Mouse (Mus musculus): ENCODE data around the gene Foxp3. TPM values are rescaled to one million over a fixed set of nuclear protein-coding genes. Genes with fewer than 3 reads are reported as not detected.

Foxp3 gene
- not detected for total RNA-seq (2021)
- long read RNA-seq, result 0 reads

DNA sequence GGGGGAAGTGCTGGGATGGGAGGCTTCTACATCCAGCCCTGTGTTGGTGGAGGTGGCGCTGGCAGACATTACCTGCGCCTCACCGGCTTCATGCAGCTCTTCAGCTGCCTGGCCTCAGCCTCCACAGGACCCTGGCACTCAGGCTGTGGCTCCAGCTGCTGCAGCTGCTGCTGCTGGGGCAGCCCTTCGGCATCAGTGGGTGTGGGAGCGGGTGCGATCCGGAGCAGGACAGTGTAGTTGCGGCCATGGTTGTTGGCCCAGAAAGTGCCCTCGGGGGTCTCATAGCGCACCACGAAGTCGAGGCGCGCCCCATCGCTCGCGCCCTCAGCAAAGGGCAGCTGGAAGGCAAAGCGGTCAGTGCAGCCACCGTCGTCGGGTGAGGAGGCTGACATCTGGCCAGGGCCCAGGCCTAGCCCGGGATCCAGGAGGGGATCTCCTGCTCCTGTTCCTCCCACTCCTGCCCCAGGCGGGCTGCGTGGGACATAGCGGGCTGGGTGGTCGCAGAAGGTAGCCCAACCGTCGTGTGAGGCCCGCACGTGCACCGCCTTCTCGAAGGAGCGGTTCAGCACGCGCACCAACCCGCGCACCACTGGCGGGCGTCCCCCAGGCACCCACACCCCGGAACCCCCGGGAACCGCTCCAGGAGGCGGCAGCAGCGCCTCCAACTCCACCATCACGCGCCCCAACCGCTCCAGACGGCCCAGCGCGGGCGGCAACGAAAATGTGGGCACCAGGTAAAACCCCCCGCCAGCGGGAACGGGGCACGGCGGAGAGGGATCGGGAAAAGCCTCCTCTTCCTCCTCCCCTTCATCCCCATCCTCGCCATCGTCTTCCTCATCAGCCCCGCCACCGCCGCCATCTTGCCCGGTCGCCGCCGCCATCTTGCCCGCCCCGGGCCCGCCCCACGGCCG, at the start of gene Foxp3:
TSS of gene Foxp3 (plus strand) at position 469 of the 911 bp plus-strand sequence.
- peak in 1 of 2 experiments; percentile 27 for DNase-seq (ENCODE audit: low spot score in 2 of 2)

DNA sequence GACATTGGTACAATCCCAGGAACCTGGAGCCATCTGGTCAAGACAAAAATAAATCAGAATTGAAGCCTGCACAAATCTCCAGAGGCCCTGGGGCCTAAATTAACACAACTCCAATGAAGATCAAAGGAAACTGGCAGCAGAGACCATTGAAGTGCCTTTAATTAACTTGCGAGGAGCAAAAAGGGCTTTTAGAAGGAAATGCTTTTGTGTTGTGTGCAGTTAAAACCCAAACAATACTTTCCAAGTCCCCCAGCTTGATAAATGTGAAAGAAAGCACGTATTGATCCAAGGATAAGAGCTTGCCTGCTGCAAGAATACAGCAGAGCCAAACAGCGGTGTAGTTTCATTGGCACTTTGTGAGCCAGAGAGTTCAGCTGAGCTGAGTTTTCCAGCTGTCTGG, 48.5 kb upstream of the Foxp3 start:
- no peak for DNase-seq (ENCODE audit: low spot score in 2 of 2)

DNA sequence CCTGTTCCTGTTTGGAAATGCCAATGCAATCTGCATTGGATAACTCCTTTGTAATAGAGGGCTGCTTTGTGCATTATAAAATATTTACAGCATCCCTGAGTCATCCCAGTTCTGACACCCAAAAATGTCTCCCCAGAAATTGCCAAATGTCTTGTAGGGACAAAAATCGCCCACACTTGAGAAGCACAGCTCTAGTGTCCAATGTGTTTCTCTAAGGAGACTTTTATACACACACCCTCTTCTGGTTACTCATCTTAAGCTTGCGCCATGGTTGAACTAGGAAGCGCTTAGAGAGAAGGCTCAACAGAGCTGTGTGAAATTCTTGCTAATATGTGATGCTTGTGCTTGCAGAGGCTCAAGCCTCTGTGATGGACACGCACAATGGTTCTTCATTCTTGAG, 20.0 kb upstream of the Foxp3 start:
- no peak for DNase-seq (ENCODE audit: low spot score in 2 of 2)

DNA sequence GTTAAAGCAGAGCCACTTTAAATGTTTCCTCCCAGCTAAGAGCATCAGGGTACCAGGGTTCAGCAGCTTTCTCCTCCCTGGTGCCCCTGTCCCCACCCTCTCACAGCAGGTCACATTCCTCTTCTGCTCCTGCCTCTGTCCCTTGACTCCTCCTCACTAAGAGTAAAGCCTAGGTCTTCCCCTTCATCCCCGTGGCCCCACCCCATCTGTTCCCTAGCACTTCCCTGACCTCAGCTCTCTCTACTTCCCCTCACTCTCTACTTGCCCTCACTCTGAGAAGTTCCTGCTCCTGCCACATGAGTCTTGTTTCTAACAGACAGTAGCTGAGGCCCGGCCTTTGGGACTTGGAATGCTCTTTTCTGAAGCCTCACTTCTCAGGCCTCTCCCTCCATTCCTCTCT, 10.4 kb upstream of the Foxp3 start:
- DNase-seq (ENCODE audit: low spot score in 2 of 2), result no peak

DNA sequence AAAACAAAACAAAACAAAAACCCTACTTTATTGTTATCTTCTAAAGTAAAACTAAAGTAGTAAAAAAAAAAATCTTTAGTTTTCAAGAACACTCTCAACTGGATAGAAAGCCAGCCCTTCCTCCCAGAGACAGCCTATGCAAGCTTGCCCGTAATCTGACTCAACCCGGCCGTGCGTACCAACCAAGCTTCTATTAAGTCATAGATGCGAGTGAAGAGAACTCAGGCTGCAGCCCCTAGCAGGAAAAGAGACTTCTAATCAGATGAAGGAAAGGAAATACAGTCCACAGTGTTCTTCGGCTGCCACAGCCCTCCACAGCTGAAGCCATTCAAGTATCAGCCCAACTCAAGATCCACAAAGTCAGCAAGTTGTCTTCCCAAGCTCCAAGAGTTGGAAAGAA, 7.1 kb upstream of the Foxp3 start:
- DNase-seq (ENCODE audit: low spot score in 2 of 2), result no peak

DNA sequence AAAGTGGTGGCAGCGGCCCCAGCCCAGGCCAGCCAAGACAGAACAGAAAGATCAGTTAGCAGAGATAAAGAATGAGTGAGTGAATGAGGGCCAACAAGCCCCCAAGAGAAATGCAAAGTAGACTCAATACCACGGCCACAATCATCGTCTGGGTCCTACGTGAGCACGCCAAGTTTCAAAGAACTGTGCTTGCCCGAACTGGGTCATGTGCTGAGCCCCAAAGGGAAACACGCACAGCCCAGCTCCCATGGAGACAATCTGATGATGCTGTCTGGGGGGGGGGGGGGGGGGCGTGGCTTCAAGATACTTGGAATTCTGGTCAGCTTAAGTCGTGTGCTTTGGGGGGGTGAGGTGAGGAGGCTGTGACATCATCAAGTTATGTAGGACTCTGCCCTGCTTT, 6.0 kb upstream of the Foxp3 start:
- no peak for DNase-seq (ENCODE audit: low spot score in 2 of 2)

DNA sequence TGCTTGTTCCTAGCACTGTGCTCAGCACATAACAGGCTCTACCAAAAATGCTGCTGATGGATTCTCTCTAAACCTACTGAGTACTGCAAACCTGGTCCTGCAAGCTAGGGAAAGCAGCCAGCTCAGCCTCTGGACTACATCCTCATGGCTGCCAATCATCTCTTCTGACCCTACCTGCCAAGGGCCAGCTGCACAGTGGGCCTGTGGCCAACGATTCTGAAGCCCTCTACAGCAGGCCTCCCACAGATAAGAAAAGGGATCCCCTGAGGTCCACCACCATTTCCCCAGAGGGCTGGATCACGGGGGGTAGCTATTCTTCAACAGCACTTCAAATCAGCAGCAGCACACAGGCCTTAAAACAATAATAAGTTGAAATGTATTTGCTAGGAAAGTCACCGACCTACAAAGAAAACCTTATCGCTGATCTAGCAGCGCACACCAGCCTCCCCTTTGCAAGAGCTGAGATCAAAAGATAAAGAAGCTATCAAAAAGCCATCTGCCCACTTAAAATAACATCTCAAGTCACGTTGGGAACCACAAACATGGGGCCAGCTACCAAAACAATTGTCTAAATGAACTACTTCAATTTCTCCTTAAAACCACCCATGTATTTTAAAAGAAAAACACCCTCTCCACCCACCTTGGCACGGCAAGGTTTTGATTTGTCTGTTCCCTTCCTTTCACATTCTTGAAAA, 2.8 kb upstream of the Foxp3 start:
- DNase-seq (ENCODE audit: low spot score in 2 of 2), result no peak

DNA sequence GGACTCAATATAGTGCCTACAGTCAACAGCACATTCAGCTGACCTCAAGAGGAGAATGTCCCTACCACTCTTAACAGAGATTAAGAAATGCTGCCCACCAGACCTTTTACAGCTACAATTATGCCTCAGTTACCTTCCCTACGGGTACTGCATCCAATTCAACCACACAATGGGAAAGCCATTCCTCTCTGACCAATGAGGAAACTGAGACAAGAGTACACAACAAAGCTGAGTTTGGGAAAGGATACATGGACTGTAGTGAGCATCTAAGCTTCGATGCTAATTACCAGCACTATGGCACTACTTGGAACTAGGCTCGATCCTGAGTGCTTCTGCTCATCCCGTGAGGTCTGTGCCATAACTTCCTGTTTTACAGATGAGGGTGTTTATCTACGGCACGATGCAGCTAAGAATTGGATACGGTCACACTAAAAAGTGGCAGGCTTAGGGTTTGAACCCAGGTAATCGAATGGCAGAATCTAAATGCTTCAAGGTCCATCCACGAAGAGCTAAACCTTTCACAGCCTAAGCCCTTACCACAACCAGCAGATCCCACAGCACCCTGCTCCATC, 1.8 kb upstream of the Foxp3 start:
- no peak for DNase-seq (ENCODE audit: low spot score in 2 of 2)

DNA sequence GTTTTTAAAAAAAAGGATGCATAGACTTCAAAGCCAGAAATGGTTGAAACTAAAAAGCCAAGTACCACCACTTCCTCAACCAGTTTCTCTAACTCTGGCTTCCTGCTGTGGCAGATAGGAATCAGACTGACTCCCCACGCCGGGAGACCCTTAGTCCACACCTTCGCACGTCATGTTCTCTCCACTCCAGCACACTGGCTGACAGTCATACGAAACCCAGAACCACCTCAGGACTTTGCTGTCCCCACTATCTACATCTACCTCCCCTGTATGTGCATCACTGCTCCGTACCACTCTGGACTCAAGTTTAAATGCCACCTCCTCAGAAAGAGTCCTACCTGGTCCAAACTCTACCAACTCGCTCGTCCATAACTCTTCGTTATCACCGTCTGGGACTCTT, 978 bp upstream of the Foxp3 start:
- no peak for DNase-seq (ENCODE audit: low spot score in 2 of 2)

DNA sequence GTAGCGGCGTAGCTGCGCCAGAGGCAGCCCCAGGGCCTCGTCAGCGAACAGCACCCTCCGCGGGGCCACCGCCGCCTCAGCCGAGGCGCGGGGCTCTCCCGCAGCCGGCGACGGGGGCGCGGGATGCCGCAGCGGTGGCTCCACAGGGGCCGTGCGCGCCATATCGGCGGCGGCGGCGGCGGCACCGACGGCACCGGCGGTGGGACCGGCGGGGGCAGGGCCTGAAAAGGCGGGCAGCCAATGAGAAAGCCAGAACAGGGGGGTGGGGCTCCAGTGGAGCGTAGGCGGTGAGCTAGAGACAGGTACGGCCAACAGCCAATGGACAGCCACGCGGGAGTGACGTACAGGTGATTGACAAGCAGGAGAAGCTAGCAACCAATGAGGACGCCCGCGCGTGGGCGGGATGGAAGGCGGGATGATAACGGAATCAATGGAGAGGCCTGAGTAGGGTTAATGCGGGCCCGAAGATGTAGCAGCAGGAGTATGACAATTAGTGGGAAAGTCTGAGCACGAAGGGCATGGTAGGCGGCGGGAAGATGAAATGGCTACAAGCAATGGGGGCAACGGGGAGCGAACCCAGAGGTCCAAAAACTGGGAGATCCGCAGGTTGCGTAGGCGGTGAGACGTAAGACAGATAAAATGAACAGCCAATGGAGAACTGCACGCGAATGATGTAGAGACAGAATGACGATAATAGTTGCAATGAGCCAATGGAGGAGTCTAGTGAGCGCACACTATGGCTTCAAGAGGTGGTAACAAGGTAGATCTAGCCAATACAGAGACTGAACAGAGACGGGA, 842 bp downstream of the Foxp3 start, which contains the start of gene Ppp1r3f:
TSS of gene Ppp1r3f (minus strand) at position 197 of the 798 bp plus-strand sequence.
- DNase-seq (ENCODE audit: low spot score in 2 of 2), result peak; percentile 95 to 98

DNA sequence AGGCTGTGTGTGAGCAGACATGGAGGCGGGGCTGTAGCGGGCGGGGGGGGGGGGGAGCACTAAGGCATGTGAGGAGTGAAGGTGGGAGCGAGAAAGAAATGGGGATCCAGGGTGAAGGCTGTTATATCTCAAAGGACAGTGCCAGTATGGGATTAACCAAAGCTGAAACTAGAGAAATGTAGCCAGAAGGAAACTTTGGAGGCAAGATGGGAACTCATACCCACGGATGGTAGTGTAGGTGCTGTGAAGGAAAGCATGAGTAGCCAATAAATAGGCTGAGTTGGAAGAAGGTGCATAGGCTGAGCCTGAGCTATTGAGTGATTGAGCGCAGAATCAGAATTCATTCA, 1.4 kb downstream of the Foxp3 start:
- no peak for DNase-seq (ENCODE audit: low spot score in 2 of 2)

DNA sequence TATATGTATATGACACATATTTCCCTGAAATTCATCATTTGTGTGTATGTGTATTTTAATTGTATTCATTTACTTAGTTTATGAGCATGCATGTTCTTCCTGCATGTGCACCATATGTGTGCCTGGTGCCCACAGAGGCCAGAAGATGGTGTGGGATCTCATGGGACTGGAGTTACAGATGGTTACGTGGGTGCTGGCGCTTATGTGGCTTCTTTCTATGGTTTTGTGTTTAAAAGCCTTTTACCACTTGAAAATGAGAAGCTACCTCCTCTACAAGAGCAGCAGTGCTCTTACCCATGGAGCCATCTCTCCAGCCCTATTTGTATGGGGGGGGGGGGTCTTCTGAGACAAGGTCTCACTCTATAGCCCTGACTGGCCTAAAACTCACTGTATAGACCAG, 7.7 kb downstream of the Foxp3 start:
- peak in 1 of 2 experiments; percentile 53 for DNase-seq (ENCODE audit: low spot score in 2 of 2)

DNA sequence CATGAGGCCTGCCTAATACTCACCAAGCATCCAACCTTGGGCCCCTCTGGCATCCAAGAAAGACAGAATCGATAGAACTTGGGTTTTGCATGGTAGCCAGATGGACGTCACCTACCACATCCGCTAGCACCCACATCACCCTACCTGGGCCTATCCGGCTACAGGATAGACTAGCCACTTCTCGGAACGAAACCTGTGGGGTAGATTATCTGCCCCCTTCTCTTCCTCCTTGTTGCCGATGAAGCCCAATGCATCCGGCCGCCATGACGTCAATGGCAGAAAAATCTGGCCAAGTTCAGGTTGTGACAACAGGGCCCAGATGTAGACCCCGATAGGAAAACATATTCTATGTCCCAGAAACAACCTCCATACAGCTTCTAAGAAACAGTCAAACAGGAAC, 10.4 kb downstream of the Foxp3 start:
- DNase-seq (ENCODE audit: low spot score in 2 of 2), result no peak

DNA sequence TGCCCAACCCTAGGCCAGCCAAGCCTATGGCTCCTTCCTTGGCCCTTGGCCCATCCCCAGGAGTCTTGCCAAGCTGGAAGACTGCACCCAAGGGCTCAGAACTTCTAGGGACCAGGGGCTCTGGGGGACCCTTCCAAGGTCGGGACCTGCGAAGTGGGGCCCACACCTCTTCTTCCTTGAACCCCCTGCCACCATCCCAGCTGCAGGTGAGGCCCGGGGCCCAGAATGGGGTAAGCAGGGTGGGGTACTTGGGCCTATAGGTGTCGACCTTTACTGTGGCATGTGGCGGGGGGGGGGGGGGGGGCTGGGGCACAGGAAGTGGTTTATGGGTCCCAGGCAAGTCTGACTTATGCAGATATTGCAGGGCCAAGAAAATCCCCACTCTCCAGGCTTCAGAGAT, 12.9 kb downstream of the Foxp3 start:
- no peak for DNase-seq (ENCODE audit: low spot score in 2 of 2)

DNA sequence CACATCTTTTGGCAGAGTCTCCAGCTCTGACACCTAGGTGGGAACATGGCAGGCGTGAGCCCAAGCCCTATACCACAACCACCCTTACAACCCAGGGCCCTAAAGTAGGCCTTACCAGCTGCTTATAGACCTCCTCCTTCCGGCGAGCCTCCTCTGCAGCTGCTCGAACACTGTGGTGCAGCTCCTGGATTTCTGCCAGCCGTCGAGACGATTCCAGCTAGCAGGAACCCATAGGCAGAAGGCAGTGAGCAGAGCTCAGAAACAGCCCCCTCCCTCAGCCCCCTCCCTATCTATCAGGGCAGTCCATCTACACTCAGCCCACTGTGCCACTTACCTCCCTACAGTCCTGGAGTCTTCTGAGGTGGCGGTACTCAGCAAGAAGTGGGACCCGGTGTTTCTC, 21.9 kb downstream of the Foxp3 start:
- DNase-seq (ENCODE audit: low spot score in 2 of 2), result no peak

DNA sequence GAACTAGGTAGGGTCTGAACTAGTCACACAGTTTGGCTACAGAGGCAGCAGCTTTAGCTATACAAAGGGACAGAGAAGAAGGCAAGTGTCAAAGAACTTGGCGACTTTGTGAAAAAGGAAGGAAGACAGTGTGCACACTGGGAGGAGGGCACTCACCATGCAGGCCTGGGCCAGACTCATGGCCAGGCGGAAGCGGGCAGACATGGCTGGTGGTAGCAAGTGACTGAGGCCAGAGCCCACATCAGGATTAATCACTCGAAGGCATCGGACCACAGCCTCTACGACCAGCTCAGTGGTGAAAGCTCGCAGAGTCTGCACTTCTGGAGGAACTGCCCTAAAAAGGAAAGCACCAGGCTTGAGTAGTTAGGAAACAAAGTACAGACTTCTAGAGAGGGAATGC, 30.6 kb downstream of the Foxp3 start:
- no peak for DNase-seq (ENCODE audit: low spot score in 2 of 2)

DNA sequence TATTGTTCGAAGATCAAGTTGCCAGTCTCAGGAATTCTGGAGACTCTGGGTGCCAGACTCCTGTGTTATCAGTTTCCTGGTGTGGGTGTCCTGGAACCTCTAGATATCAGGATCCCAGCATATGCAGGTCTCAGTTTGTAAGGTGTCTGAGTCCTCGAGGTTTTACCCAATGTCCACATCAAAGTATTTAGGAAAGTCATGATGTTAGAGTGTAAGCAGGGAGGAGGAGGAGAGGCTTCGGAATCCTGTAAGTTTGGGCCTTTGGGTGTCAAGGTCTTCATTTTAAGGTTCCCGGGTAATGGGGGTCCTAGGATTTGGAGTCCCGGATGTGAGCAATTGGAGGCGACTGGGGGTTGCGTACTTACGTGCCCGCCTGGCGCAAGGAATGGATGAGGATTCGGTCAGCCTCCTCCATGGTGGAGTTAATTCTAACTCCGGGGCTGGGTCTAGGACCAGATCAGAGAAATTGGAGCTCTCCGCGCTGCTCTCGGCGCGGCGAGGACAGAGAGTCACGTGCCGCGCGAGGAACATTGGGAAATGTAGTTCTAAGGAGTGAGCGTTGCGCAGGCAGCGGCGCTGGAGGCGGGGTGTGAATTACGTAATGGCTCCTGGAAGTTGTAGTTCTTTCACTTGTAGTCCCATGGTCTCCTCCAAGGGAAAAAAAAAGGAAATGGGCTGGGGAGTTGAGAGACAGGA, 31.6 kb downstream of the Foxp3 start, which contains the start of gene Ccdc22:
TSS of gene Ccdc22 (minus strand) at position 639 of the 696 bp plus-strand sequence.
- DNase-seq (ENCODE audit: low spot score in 2 of 2), result peak; percentile 80 to 90

DNA sequence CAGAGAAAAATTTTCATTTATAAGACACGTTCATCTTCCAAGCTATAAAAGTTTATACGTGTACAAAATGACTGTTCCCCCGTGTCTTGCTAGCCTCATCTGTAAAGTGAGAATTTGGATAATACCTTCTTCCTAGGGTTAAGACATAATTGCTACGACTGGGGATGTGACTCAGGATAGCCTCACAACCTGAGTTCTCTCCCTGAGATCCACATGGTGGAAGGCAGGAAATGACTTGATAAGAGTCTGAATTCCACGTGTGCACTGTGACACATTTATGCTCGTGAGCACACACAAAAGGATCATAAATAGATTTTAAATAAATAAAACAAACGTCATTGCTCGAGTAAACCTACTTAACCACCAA, 32.1 kb downstream of the Foxp3 start:
- no peak for DNase-seq (ENCODE audit: low spot score in 2 of 2)

DNA sequence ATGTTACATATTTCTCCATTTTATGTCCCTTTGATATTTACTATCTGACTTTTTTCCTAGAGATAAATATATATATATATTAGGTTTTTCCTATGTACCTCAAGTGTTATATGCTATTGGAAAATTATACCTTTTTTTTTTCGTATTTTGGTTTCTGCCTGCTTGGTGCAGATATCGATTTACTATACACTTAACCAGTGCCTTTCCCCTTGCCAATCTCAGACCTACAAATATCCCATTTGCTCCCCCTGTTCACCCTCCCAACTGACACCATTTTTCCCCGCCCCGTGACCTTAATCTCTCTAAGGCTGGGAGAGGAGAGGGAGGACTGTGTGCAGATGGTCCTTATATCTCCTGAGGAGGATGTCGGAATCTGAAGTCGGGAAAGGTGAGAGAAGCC, 33.3 kb downstream of the Foxp3 start, which contains the start of gene Cacna1f:
TSS of gene Cacna1f (plus strand) at position 301 of the 400 bp plus-strand sequence.
- no peak for DNase-seq (ENCODE audit: low spot score in 2 of 2)

DNA sequence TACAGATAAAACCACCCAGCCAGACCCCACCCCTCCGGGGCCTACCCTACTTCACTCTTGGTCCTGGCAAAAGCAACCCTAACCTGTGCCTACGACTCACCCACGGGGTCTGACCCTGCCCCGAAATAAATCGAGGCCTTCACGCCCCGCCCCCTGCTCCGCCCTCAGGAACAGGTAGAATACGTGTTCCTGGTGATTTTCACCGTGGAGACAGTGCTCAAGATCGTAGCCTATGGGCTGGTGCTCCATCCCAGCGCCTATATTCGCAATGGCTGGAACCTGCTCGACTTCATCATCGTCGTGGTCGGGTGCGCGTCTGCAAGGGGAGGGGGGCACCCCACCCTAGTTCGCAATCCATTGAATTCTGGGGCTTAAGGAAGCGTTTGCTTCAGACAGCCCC, 36.6 kb downstream of the Foxp3 start:
- no peak for DNase-seq (ENCODE audit: low spot score in 2 of 2)

Data from layer of hippocampus, adult 18-20 months (tissue).